Mouse (Mus musculus) lung, postnatal 36 days (tissue): Measurements from ENCODE around the gene Alpi.

Source experiments
- DNase-seq: peaks from one replicate; pipeline ENCODE4 v3.0.0; 2022; ENCODE audit warnings: mixed read lengths

Alpi gene

GRCm38 (mm10) chr1:87101411-87101810 lies at the start of gene Alpi:
Gene Alpi (minus strand): TSS chr1:87101606.
- no peak for DNase-seq

GRCm38 (mm10) chr1:87149422-87149821 lies 48.0 kb upstream of the Alpi start:
- no peak for DNase-seq

- no peak for DNase-seq
Measured at GRCm38 (mm10) chr1:87143141-87143540, 41.7 kb upstream of the Alpi start.

GRCm38 (mm10) chr1:87142456-87142855 lies 41.0 kb upstream of the Alpi start:
- DNase-seq = no peak

GRCm38 (mm10) chr1:87141550-87141949 lies 40.1 kb upstream of the Alpi start:
- no peak for DNase-seq

GRCm38 (mm10) chr1:87131803-87132202 lies 30.4 kb upstream of the Alpi start:
- DNase-seq = no peak

- no peak for DNase-seq
Measured at GRCm38 (mm10) chr1:87127206-87128030, 26.0 kb upstream of the Alpi start.

- no peak for DNase-seq
Measured at GRCm38 (mm10) chr1:87124673-87125072, 23.3 kb upstream of the Alpi start, which contains the start of gene Akp3. Gene Akp3 (plus strand): TSS chr1:87124973.

- no peak for DNase-seq
Measured at GRCm38 (mm10) chr1:87114784-87115183, 13.4 kb upstream of the Alpi start.

- DNase-seq = peak; percentile 46
Measured at GRCm38 (mm10) chr1:87111719-87112354, 10.4 kb upstream of the Alpi start.

GRCm38 (mm10) chr1:87108564-87108963 lies 7.2 kb upstream of the Alpi start:
- DNase-seq = no peak

- peak; percentile 7 for DNase-seq
Measured at GRCm38 (mm10) chr1:87106536-87106935, 5.1 kb upstream of the Alpi start.

GRCm38 (mm10) chr1:87103936-87104335 lies 2.5 kb upstream of the Alpi start:
- no peak for DNase-seq

- no peak for DNase-seq
Measured at GRCm38 (mm10) chr1:87102114-87102513, 708 bp upstream of the Alpi start.

GRCm38 (mm10) chr1:87098358-87098975 lies 2.9 kb downstream of the Alpi start:
- peak; percentile 59 for DNase-seq

GRCm38 (mm10) chr1:87095642-87096041 lies 5.8 kb downstream of the Alpi start:
- no peak for DNase-seq

- no peak for DNase-seq
Measured at GRCm38 (mm10) chr1:87089828-87090227, 11.6 kb downstream of the Alpi start, which contains the start of gene Alppl2. Gene Alppl2 (minus strand): TSS chr1:87089928.

- no peak for DNase-seq
Measured at GRCm38 (mm10) chr1:87089251-87089650, 12.2 kb downstream of the Alpi start.

GRCm38 (mm10) chr1:87086964-87087363 lies 14.4 kb downstream of the Alpi start:
- no peak for DNase-seq

GRCm38 (mm10) chr1:87086196-87086595 lies 15.2 kb downstream of the Alpi start:
- peak; percentile 21 for DNase-seq

- no peak for DNase-seq
Measured at GRCm38 (mm10) chr1:87073776-87074175, 27.6 kb downstream of the Alpi start.

GRCm38 (mm10) chr1:87070720-87071119 lies 30.7 kb downstream of the Alpi start:
- peak; percentile 48 for DNase-seq

- DNase-seq = no peak
Measured at GRCm38 (mm10) chr1:87060913-87061312, 40.5 kb downstream of the Alpi start.
